Mouse (Mus musculus): Measurements from ENCODE around the gene Plekhm2. TPM values are rescaled to one million over a fixed set of nuclear protein-coding genes. Genes with fewer than 3 reads are reported as not detected.

The Plekhm2 gene
- polyA plus RNA-seq, 1 experiment: 73.3 TPM

GRCm38 (mm10) chr4:141694719-141695118, 30.0 kb upstream of the Plekhm2 start:
- Histone ChIP-seq H3K36me3 (ENCODE audit: control insufficient read depth, insufficient read depth, low read length) (peaks cover 1% of the 10 kb centered on the region), H3K27me3 (ENCODE audit: control insufficient read depth, insufficient read depth, low read length) (no peaks in the 10 kb centered on the region), H3K4me1 (ENCODE audit: control insufficient read depth, insufficient read depth, low read length) (no peaks in the 10 kb centered on the region), H3K4me3 (ENCODE audit: control insufficient read depth, low read depth, low read length) (no peak overlapping the region), H3K27ac (ENCODE audit: control insufficient read depth, insufficient read depth, low read depth, low read length) (no peak overlapping the region)
- TF ChIP-seq POLR2A (IDR thresholded peaks at IDR 0.05; ENCODE audit: control insufficient read depth, low read depth, low read length): no peak
- no peak for TF ChIP-seq CTCF (IDR thresholded peaks at IDR 0.05; ENCODE audit: control insufficient read depth, insufficient read depth, insufficient replicate concordance, low read depth, low read length)

GRCm38 (mm10) chr4:141688505-141688904, 23.8 kb upstream of the Plekhm2 start:
- Histone ChIP-seq H3K27me3 (ENCODE audit: control insufficient read depth, insufficient read depth, low read length) (no peaks in the 10 kb centered on the region), H3K36me3 (ENCODE audit: control insufficient read depth, insufficient read depth, low read length) (peaks cover 6% of the 10 kb centered on the region), H3K4me3 (ENCODE audit: control insufficient read depth, low read depth, low read length) (no peak overlapping the region), H3K27ac (ENCODE audit: control insufficient read depth, insufficient read depth, low read depth, low read length) (no peak overlapping the region), H3K4me1 (ENCODE audit: control insufficient read depth, insufficient read depth, low read length) (0 out of 2 replicates have a peak, but pooled peaks cover 2% of the 10 kb centered on the region)
- TF ChIP-seq POLR2A (IDR thresholded peaks at IDR 0.05; ENCODE audit: control insufficient read depth, low read depth, low read length) (no peak), CTCF (IDR thresholded peaks at IDR 0.05; ENCODE audit: control insufficient read depth, insufficient read depth, insufficient replicate concordance, low read depth, low read length) (no peak)

- H3K4me3 ChIP-seq (ENCODE audit: control insufficient read depth, low read depth, low read length): no peak overlapping the region
- peaks cover 5% of the 10 kb centered on the region for H3K36me3 ChIP-seq (ENCODE audit: control insufficient read depth, insufficient read depth, low read length)
- no peaks in the 10 kb centered on the region for H3K27me3 ChIP-seq (ENCODE audit: control insufficient read depth, insufficient read depth, low read length)
- no peak overlapping the region for H3K27ac ChIP-seq (ENCODE audit: control insufficient read depth, insufficient read depth, low read depth, low read length)
- no peak for TF ChIP-seq CTCF (IDR thresholded peaks at IDR 0.05; ENCODE audit: control insufficient read depth, insufficient read depth, insufficient replicate concordance, low read depth, low read length)
- TF ChIP-seq POLR2A (IDR thresholded peaks at IDR 0.05; ENCODE audit: control insufficient read depth, low read depth, low read length): no peak
- H3K4me1 ChIP-seq (ENCODE audit: control insufficient read depth, insufficient read depth, low read length): peaks cover 2% of the 10 kb centered on the region; the same call in 1 of the 2 replicates
Observed at GRCm38 (mm10) chr4:141686525-141686924, 21.8 kb upstream of the Plekhm2 start.

- no peak for TF ChIP-seq POLR2A (IDR thresholded peaks at IDR 0.05; ENCODE audit: control insufficient read depth, low read depth, low read length)
- no peak for TF ChIP-seq CTCF (IDR thresholded peaks at IDR 0.05; ENCODE audit: control insufficient read depth, insufficient read depth, insufficient replicate concordance, low read depth, low read length)
- peaks cover 5% of the 10 kb centered on the region for H3K36me3 ChIP-seq (ENCODE audit: control insufficient read depth, insufficient read depth, low read length)
- no peak overlapping the region for H3K27ac ChIP-seq (ENCODE audit: control insufficient read depth, insufficient read depth, low read depth, low read length)
- peaks cover 2% of the 10 kb centered on the region; the same call in 1 of the 2 replicates for H3K4me1 ChIP-seq (ENCODE audit: control insufficient read depth, insufficient read depth, low read length)
- H3K27me3 ChIP-seq (ENCODE audit: control insufficient read depth, insufficient read depth, low read length): no peaks in the 10 kb centered on the region
- no peak overlapping the region for H3K4me3 ChIP-seq (ENCODE audit: control insufficient read depth, low read depth, low read length)
Observed at GRCm38 (mm10) chr4:141686093-141686492, 21.4 kb upstream of the Plekhm2 start.

- H3K4me3 ChIP-seq (ENCODE audit: control insufficient read depth, low read depth, low read length): no peak within 1 kb of the TSS
- H3K27me3 ChIP-seq (ENCODE audit: control insufficient read depth, insufficient read depth, low read length): no peaks in the 10 kb centered on the region
- H3K4me1 ChIP-seq (ENCODE audit: control insufficient read depth, insufficient read depth, low read length): peaks cover 2% of the 10 kb centered on the region; the same call in 1 of the 2 replicates
- peaks cover 5% of the 10 kb centered on the region for H3K36me3 ChIP-seq (ENCODE audit: control insufficient read depth, insufficient read depth, low read length)
- TF ChIP-seq CTCF (IDR thresholded peaks at IDR 0.05; ENCODE audit: control insufficient read depth, insufficient read depth, insufficient replicate concordance, low read depth, low read length): no peak
- no peak for TF ChIP-seq POLR2A (IDR thresholded peaks at IDR 0.05; ENCODE audit: control insufficient read depth, low read depth, low read length)
- H3K27ac ChIP-seq (ENCODE audit: control insufficient read depth, insufficient read depth, low read depth, low read length): no peak within 1 kb of the TSS
Observed at GRCm38 (mm10) chr4:141685499-141685898, 20.8 kb upstream of the Plekhm2 start, which contains the start of gene Rsc1a1. Gene Rsc1a1, minus strand, starts transcription at chr4:141685599.

- Histone ChIP-seq H3K36me3 (ENCODE audit: control insufficient read depth, insufficient read depth, low read length) (peaks cover 5% of the 10 kb centered on the region), H3K4me1 (ENCODE audit: control insufficient read depth, insufficient read depth, low read length) (peaks cover 2% of the 10 kb centered on the region; the same call in 1 of the 2 replicates), H3K27me3 (ENCODE audit: control insufficient read depth, insufficient read depth, low read length) (no peaks in the 10 kb centered on the region), H3K4me3 (ENCODE audit: control insufficient read depth, low read depth, low read length) (no peak overlapping the region), H3K27ac (ENCODE audit: control insufficient read depth, insufficient read depth, low read depth, low read length) (peak overlapping the region; percentile 18)
- TF ChIP-seq CTCF (IDR thresholded peaks at IDR 0.05; ENCODE audit: control insufficient read depth, insufficient read depth, insufficient replicate concordance, low read depth, low read length) (no peak), POLR2A (IDR thresholded peaks at IDR 0.05; ENCODE audit: control insufficient read depth, low read depth, low read length) (no peak)
Observed at GRCm38 (mm10) chr4:141682706-141683230, 18.1 kb upstream of the Plekhm2 start.

- H3K27ac ChIP-seq (ENCODE audit: control insufficient read depth, insufficient read depth, low read depth, low read length): no peak overlapping the region
- no peak overlapping the region for H3K4me3 ChIP-seq (ENCODE audit: control insufficient read depth, low read depth, low read length)
- H3K36me3 ChIP-seq (ENCODE audit: control insufficient read depth, insufficient read depth, low read length): peaks cover 5% of the 10 kb centered on the region
- no peaks in the 10 kb centered on the region for H3K27me3 ChIP-seq (ENCODE audit: control insufficient read depth, insufficient read depth, low read length)
- no peak for TF ChIP-seq CTCF (IDR thresholded peaks at IDR 0.05; ENCODE audit: control insufficient read depth, insufficient read depth, insufficient replicate concordance, low read depth, low read length)
- no peak for TF ChIP-seq POLR2A (IDR thresholded peaks at IDR 0.05; ENCODE audit: control insufficient read depth, low read depth, low read length)
- peaks cover 2% of the 10 kb centered on the region; the same call in 1 of the 2 replicates for H3K4me1 ChIP-seq (ENCODE audit: control insufficient read depth, insufficient read depth, low read length)
Observed at GRCm38 (mm10) chr4:141681767-141682166, 17.1 kb upstream of the Plekhm2 start.
